Mouse (Mus musculus) erythroid progenitor cell, adult 5-6 weeks (primary cell): ENCODE data around the gene Bphl. TPM values are rescaled to one million over a fixed set of nuclear protein-coding genes. Genes with fewer than 3 reads are reported as not detected.

Experiments used
- ATAC-seq: replicated peaks from 2 replicates; pipeline ENCODE4 v1.8.0; 2016; ENCODE audit warnings: moderate number of reproducible peaks, mild to moderate bottlenecking, moderate TSS enrichment, inconsistent platforms; ENCODE audit not compliant: poor library complexity, low FRiP score, severe bottlenecking
- total RNA-seq, 2 experiments: library from RNA; stranded (forward) in 1 of 2; stranded (reverse) in 1 of 2; fragments of 150-400 nt in 1 of 2; fragments of 186-747, 209-891 nt in 1 of 2; gene quantifications; 2 replicates each; pipeline versions ENCODE4 v1.2.3 to v1.2.4; 2015 to 2017; ENCODE audit warnings: low replicate concordance in 2 of 2

Bphl gene
- total RNA-seq (2015; ENCODE audit: low replicate concordance): 25.6 and 27.4 TPM in 2 replicates
- total RNA-seq (2017; ENCODE audit: low replicate concordance): 2.7 and 4.7 TPM in 2 replicates

DNA sequence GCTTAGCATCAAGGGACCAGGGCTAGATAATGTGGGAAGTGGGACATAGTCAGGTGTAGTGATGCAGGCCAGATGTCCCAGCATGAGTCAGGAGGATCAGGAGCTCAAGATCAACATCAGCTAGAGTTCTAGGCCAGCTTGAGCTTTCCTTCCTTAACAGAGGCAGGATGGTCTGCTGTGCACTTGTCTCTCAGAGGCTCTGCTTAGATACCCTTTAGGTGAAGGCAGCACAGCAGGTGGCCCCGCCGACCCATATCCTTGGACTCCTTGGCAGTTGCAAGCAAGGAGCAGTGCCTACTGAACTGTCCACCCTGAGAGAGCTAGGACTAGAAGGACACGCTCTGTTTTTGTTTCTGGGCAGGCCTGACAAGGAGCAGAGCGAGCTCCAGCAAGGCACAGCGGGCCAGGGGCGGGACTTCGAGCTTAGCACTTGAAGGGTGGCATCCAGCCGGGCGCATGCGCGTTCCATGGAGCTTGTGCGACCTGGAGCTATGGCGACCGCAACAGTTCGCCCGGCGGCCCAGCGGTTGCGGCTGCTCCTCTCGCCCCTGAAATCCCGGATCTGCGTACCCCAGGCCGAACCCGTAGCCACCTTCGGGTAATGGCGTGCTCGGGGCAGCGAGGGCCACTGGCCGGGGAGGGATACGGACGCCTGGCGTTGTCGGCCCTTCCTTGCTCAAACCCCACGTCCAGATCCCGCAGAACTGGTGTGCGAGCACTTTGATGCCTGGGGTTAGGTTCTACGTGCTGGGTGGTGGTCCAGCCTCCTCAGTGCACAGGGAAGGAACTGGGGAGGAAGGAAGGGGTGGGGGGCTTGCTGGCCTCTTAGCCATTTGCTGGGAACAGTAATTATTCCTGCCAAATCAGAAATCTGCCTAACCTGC is at the start of gene Bphl:
Gene Bphl (plus strand): TSS at position 426 of the 884 bp plus-strand sequence.
- ATAC-seq: peak; percentile 99

DNA sequence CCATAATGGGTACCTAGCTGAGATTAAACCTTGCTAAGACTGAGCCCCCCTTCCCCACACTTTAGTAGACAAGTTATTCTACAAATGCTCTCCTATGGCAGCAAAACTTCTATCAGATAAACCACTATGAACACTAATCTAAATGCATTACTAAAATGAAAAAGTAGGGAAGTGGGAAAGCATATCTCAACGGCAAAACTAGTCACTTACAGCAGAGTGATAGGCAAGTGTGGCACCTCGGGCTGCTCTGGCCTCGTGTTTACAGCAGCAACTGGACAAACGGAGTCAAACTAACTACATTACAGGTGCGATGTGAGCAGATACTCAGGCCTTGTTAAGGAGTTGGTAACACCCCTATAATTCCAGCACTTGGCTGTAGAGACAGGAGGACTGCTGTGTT is 47.8 kb upstream of the Bphl start:
- ATAC-seq: no peak

DNA sequence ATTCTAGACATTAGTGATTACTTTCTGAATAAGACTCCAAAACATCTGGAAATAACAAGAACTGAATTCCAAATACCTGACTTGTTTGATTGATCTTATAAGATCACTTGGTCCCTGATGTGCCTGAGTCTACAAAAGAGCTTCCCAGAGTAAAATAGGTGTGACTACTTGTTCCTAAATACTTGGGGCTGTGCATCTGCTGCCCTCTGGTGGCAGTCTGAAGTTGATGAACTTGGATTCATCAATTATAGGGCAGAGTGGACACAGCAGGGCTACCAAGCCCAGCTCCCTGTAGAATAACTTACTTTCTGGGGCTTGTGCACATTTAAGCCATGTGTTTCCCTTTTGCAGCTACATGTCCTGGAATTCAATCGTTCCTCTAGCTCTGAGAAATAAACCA is 42.2 kb upstream of the Bphl start:
- peak; percentile 76 for ATAC-seq

DNA sequence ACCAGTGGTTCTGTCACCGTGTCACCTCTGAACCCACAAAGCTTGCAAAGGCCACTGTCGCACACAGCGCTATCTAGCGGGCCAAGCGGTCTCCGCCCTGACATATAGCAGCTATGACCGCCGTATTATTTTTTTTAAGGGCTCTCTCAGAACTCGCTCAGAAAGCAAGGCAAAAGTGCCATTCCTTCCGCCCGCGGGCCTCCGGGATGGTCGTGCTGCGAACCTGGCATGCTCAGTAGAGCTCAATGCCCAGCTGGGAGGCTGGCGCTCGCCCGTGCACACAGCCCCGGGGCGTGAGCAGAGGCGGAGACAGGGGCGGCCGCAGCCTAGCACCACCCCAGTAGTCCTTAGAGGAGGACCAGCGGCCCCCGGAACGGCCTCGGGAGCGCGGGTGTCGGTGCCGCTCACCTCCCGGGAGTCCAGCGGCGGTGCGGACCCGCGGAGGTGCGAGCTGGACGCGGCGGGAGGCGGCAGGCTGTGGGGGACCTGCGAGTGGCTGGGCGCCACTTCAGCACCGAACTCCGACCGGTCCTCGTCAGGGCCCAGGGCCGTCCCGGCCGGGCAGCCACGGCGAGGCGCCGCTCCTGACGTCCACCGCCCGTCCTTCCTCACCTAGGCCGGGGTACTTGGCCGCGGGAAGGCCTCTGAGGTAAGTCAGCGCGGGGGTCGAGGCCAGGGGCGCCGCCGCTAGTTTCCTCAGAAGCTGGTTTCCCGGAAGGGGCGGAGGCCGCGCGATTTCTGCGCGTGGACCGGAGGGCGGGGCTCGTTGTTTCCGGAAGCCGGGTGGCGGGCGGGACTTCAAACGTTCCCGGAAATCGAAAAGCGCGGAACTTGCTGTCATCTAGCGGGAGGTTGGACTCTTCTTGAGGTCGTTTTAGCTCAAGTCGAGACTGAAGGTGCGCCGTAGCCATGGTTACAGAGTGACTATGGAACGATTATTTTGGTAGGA is 35.1 kb upstream of the Bphl start, which contains the start of the genes Ripk1 and Serpinb6a:
Gene Ripk1 (plus strand): TSS at position 306 of the 949 bp plus-strand sequence.
Gene Serpinb6a (minus strand): TSS at position 737 of the 949 bp plus-strand sequence.
- peak; percentile 94 for ATAC-seq

DNA sequence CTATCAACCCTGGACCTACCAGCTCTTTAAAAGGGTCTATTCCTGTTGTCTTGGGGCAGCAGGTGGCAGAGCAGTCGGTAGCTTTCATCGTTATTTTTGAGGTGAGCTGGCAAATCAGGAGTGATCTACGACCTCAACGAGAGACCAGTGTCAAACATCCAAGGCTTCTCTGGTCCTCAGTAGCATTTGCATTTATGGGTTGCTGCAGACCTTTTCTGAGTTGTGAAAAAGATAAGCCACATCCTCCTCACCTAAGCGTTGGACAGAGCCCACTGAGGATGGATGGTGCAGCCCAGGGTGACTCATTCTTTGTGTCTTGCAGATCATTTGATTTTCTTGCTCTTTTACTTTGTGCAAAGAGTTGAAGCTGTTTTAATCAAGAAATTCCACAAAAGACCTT is 34.3 kb upstream of the Bphl start:
- peak; percentile 46 for ATAC-seq

DNA sequence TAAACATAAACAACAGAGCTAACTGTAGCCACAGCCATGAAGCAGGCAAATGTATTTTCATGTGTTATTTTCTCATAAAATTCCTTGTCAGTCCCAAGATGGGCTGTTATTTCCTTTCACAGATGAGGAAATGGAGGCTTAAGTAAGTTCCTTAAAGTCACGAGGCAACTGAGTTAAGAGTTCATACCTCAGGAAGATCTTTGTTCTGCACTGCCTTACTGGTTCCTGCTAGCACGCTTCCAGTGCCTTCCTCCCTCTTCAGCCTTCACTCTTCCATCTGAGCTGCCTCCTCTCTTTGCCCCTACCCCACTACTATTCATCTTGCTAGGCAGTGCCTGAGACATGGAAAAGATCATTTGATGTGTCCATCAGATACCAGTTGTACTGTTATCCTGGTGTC is 30.2 kb upstream of the Bphl start:
- no peak for ATAC-seq

DNA sequence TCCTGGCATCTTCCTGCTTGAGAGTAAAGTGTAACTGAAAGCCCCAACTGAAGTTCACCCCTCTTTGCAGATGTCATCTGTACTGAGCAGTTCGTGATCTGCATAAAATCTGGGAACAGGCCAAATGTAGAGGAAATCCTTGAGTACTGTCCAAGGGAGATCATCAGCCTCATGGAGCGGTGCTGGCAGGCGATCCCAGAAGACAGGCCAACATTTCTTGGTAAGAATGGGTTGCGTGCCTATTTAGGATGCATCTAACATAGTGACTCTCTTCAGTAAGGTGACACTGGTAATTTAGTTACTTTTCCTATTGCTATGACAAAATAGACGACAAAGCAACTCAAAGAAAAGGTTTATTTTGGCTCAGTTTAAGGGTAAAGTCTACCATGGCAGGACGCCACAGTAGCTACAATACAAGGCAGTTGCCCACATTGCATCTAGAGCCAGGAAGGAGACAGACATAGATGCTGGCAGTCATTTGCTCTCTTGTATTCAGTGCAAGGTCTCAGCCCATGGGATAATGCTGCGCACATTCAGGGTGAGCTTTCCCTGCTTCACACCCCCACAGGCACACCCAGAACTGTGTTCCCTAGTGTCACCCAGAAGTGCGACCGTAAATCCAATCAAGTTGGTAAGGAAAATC is 20.3 kb upstream of the Bphl start:
- no peak for ATAC-seq

DNA sequence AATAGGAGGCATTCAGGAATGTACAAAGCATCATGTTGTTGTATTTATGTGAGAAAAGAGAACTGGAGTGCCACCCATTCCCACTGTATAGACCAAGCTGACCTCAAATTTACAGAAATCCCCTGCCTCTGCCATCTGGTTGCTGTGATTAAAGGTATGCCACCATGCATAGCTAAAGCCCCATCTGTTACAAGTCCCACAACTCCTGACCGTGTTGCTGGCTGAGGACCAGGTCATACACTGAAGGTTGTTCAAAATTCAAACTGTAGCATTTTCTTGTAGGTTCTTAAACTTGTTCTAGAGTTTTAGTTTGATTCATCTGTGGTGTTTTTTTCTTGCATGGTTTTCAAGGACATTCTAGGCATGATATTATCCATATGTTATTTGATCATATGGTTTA is 18.9 kb upstream of the Bphl start:
- ATAC-seq: no peak

DNA sequence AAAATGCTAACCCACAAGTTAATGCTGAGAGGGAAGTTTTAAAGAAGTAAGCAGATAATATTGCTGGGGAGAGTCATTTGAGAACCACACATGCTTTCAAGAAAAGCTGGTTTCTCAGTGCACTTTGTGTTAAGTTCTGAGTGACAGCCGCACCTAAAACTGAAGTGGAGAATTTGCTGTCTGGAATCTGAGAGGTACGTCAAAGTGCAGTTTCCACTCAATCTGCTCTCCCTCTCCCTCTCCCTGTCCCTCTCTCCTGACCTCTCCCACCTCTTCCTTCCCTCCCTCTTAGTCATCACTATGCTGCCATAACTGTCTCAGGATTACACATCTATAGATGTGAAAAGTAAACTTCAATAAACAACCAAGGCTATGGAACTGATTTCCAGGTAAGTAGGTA is 15.4 kb upstream of the Bphl start:
- ATAC-seq: no peak

DNA sequence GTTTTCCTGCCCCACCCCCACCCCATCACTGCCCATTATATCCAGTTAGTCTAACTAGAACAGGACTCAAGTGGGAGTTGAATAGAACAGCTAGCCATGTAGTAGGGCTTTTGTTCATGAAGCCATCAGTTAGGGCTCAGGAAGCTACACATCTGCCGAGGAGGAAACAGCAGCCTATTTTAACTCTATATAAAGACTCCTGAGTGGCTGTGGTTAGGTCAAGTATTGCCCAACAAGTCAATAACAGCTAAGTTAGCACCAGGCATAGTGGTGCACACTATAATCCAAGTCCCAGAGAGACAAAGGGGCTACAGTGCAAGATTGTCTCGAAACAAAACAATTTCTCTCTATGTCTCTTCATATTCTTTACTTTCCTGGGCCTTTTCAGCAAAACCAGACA is 5.4 kb upstream of the Bphl start:
- ATAC-seq: no peak

DNA sequence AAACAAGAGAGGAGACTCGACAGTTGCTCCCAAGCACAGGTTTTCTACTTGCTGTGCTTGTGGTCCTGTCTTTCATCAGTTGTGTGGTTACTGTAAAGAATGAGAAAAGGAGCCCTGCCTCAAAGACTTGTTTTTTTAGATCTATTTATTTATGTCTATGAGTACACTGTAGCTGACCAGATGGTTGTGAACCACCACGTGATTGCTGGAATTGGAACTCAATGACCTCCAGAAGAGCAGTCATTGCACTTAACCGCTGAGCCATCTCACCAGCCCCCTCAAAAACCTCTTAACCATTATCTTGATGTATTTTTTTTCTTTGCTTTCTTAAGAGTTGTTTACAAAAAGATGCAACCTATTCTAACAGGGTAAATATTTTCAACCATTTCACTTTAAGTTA is 2.0 kb upstream of the Bphl start:
- ATAC-seq: no peak

DNA sequence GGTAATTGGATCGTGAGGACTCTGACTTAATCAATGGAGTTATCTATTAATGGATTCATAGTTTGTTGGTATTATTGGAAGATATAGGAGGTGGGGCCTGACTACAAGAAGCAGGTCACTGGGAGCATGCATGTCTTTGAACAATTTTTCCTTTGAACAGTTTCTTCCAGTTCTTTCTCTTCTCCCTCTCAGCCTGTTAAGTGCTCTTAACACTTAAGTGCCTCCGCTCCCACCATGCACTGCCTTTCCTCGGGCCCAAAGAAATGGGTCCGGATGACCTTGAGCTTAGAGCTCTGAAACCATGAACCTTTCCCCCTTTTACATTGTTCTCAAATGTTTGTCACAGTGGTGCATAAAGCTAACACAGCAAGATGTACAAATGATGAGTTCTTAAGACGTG is 671 bp upstream of the Bphl start:
- ATAC-seq: no peak

DNA sequence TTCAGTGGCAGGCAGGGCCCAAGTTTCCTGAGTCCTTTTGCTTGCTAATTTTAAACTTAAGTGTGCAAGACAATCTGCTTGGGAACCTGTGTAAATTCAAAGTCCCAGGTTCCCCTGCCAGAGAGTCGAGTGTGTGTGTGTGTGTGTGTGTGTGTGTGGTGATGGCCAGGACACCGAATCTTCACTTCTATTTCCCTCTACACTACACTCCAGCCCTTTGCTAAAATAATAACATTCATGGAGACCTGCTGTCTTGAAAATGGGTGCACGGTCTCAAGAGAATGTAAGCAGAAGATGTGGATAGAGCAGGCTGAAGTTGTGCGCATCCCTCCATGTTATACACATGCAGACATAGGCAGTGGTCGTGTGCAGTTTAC is 647 bp downstream of the Bphl start:
- no peak for ATAC-seq

DNA sequence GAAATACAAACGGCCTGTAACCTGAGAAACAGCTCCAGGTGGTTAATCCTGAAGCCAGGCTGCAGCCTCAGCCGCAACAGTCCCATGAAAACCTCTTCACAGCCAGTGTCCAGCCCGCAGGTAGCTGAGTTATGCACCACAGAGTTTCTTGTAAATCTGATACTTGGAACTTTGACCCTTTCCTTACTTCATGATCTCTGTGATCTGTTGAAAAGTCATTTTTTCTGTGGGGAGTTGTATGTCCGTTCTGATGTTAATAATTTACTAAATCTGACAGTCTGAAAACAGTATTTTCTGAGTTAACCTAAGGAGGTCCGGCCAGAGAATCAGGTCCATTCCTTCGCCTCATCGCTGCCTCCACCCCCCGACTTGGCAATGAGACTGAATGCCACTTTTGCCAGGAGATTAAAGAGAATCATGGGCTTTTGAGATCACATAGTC is 1.5 kb downstream of the Bphl start:
- ATAC-seq: no peak

DNA sequence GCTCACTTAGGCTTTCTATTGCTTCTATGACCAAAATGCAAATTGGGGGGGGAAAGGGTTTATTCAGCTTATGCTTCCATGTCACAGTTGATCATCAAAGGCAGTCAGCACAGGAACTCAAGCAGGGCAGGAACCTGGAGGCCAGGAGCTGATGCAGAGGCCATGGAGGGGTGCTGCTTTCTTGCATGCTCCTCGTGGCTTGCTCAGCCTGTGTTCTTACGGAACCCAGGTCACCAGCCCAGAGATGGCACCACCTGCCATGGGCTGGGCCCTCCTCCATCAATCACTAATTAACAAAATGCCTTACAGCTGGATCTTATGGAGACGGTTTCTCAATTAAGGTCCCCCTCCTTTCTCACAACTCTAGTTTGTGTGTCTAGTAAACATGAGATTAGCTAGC is 2.7 kb downstream of the Bphl start:
- ATAC-seq: no peak

DNA sequence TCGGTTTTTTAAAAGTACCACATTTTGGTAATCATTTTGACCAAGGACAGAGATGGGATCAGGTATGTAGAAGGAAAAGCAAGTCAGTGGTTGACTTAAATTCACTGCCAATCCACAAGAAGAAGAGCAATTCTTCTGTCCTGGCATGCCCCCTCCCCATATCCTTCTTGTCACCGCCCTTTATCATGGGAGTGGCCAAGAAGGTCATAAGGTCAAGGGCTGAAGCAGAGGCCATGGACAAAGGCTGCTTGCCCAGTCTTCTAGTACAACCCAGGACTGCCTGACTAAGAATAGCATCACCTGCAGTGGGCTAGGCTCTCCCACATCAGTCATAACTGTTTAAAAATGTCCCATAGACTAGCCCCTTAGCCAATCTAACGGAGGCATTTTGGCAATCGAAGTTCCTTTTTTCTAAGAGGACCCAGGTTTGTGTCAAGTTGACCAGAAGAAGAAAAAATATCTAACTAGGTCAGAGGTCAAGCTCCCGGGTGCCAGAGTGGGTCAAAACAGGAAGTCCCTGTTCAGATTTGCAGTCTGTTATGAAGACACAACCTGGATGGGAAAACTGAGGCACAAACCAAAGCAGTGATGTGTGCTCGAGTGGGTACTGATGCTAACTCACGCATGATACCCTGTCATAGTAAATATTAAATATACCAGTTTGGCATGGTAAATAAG is 6.5 kb downstream of the Bphl start:
- no peak for ATAC-seq

DNA sequence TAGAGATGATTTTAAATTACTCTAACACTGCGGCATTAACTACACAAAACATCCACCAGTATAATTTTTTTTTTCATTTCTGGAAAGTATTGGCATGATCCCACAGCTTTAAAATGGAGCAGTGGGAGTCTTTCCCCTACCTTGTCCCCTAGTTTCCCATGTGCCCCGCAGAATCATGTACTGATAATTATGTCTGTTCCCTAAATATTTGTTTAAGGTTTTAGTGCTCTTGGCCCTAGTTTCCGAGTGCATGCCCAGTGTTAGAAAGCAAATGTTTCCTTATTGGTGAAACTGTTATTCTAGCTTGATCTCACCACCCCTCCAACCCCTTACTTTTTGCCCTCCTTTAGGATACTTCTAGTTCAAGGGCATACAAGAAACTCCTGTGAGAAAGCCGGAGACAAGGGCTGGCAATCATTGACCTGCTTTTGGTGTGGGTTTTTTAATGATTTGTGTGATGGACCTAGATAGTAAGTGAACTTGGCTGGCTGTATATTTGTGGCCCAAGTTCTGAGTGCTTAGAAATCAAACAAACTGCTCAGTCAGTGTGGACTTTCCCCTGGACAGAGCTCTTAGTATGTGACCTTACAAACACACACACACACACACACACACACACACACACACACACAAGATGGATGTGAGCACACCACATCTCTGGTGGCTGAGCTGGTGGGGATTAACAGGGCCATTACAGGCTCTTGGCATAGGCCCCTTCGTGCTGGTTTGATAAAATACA is 8.3 kb downstream of the Bphl start:
- ATAC-seq: no peak

DNA sequence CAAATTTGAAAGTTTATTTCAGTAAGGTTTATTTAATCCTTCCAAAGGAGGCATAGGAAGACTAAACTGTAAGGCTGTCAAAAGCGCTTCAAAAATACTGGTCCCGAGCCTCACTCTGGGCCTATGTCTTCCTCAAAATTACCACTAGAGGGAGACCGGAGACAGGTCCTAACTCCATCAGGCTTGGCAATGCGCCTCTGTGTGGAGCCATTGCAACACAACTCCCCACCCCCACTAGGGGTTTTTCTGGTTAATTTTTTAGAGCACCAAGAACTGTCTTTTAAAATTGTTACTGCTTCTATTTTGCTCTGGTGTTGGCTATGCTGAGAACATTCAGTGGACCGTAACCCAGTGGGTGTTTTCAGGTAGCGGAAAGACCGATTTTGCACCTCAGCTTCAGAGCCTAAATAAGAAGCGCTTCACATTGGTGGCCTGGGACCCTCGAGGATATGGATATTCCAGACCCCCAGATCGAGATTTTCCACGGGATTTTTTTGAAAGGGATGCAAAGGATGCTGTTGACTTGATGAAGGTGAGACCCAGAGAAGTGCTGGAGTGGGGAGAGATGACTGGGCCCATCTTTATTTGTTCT is 9.1 kb downstream of the Bphl start:
- ATAC-seq: peak; percentile 80
